Mouse (Mus musculus): ENCODE data around the gene Socs2. TPM values are rescaled to one million over a fixed set of nuclear protein-coding genes. Genes with fewer than 3 reads are reported as not detected.

Socs2 gene
- polyA plus RNA-seq, 1 experiment from 2014 or later, result 38.5 TPM

DNA sequence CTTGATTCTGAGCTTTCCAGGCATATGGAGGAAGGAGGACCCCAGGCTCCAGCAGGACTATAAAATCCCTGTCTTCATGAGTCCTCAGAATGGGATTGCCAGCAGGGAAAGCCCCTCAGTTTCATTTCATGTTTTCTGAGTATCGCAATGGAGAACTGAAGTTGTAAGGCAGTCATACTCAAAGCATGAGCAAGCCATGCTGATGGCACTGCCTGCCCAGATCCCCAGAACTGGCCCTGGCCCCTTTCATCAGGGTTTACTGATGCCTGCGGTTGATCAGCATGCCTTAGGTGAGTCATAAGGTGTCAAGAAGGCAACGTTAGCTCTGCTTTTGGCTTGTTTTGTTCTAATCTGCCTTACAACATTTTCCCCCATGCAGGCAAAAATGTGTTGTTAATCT is 45.0 kb downstream of the Socs2 start:
- no peak overlapping the region for H3K27ac ChIP-seq (ENCODE audit: low read depth, low read length)
- H3K9me3 ChIP-seq (replicated peaks; ENCODE audit: control insufficient read depth, low read length), result no peaks in the 10 kb centered on the region
- 79% methylated on average over 3 of the region's 3 CpGs for WGBS (ENCODE audit: insufficient replicate concordance)
- H3K36me3 ChIP-seq (ENCODE audit: control insufficient read depth, insufficient read depth, low read length), result no peaks in the 10 kb centered on the region
- no peak overlapping the region for H3K9ac ChIP-seq (ENCODE audit: low read depth, low read length)
- no peak overlapping the region for H3K4me3 ChIP-seq (ENCODE audit: low read depth, low read length)
- no peaks in the 10 kb centered on the region for H3K27me3 ChIP-seq (ENCODE audit: control insufficient read depth, insufficient read depth, low read length)
- no peak for ATAC-seq (replicated peaks; ENCODE audit: insufficient number of reproducible peaks, low FRiP score, low TSS enrichment)
- H3K4me2 ChIP-seq, result no peak overlapping the region
- H3K4me1 ChIP-seq (ENCODE audit: control insufficient read depth, insufficient read depth, low read length), result no peaks in the 10 kb centered on the region

DNA sequence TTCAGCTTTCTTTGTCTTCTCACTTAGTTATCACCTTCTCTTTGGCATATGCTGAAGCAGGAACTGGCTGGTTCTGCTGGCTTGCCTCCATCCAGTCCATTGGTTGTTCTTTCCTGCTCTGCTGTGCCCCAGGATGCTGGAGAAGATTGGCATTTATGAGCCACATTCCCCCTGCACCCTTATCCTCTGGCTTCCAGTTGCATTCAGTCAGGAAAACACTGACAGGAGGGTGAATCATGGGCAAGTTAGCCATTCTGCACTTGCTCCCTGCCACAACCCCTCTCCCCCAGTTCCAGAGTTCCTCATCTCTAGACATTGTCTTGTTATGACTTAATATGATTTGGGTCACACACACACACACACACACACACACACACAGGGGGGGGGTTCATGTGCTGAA is 47.8 kb downstream of the Socs2 start:
- no peak for ATAC-seq (replicated peaks; ENCODE audit: insufficient number of reproducible peaks, low FRiP score, low TSS enrichment)
- Histone ChIP-seq H3K27ac (ENCODE audit: low read depth, low read length) (no peak overlapping the region), H3K4me2 (no peak overlapping the region), H3K4me3 (ENCODE audit: low read depth, low read length) (no peak overlapping the region), H3K9ac (ENCODE audit: low read depth, low read length) (no peak overlapping the region), H3K4me1 (ENCODE audit: control insufficient read depth, insufficient read depth, low read length) (no peaks in the 10 kb centered on the region), H3K9me3 (replicated peaks; ENCODE audit: control insufficient read depth, low read length) (0 out of 2 replicates have a peak, but pooled peaks cover 2% of the 10 kb centered on the region), H3K27me3 (ENCODE audit: control insufficient read depth, insufficient read depth, low read length) (no peaks in the 10 kb centered on the region), H3K36me3 (ENCODE audit: control insufficient read depth, insufficient read depth, low read length) (no peaks in the 10 kb centered on the region)

DNA sequence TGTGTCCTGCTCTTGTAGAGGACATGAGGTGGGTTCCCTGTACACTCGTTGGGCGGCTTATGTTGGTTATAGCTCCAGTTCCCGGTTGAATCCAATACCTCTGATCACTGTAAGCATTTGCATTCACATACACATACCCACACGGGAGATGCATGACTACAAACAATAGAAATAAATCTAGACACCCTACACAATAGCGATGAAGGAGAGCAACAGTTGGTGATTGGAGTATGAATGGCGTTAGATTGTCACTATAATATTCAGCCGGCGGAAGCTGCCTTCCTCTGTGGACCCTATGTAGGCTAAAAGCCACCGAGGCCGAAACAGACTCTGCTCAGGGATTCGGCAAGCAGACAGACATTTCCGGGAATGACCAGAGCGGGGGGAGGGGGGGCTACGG is 48.8 kb downstream of the Socs2 start:
- Histone ChIP-seq H3K36me3 (ENCODE audit: control insufficient read depth, insufficient read depth, low read length) (no peaks in the 10 kb centered on the region), H3K27me3 (ENCODE audit: control insufficient read depth, insufficient read depth, low read length) (no peaks in the 10 kb centered on the region), H3K27ac (ENCODE audit: low read depth, low read length) (no peak overlapping the region), H3K9me3 (replicated peaks; ENCODE audit: control insufficient read depth, low read length) (0 out of 2 replicates have a peak, but pooled peaks cover 2% of the 10 kb centered on the region), H3K4me1 (ENCODE audit: control insufficient read depth, insufficient read depth, low read length) (no peaks in the 10 kb centered on the region), H3K4me2 (no peak overlapping the region), H3K4me3 (ENCODE audit: low read depth, low read length) (no peak overlapping the region), H3K9ac (ENCODE audit: low read depth, low read length) (no peak overlapping the region)
- ATAC-seq (replicated peaks; ENCODE audit: insufficient number of reproducible peaks, low FRiP score, low TSS enrichment), result no peak
- WGBS (ENCODE audit: insufficient replicate concordance), result 86% methylated on average over 14 of the region's 14 CpGs

DNA sequence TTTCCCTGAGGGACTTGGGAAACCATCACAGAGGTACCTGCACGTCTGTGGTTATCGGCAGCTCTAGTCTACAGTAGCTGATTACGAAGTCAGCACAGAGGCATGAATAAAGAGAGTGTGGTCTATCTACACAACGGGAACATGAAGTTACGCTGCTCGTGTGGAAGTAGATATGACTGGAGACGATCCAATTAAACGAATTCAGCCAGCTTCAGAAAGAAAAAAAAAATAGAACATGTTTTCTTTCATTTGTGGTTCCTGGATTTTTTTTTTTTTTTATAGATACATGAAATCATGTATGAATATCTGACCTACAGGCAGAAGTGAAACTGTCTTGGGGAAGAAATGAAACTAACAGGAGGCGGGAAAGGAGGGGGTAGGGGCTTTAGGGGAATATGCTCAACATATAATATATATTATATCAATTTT is 49.3 kb downstream of the Socs2 start:
- ATAC-seq (replicated peaks; ENCODE audit: insufficient number of reproducible peaks, low FRiP score, low TSS enrichment), result no peak
- H3K27me3 ChIP-seq (ENCODE audit: control insufficient read depth, insufficient read depth, low read length), result no peaks in the 10 kb centered on the region
- H3K4me1 ChIP-seq (ENCODE audit: control insufficient read depth, insufficient read depth, low read length), result no peaks in the 10 kb centered on the region
- WGBS (ENCODE audit: insufficient replicate concordance), result 79% methylated on average over 9 of the region's 9 CpGs
- H3K36me3 ChIP-seq (ENCODE audit: control insufficient read depth, insufficient read depth, low read length), result no peaks in the 10 kb centered on the region
- H3K4me2 ChIP-seq, result no peak overlapping the region
- 0 out of 2 replicates have a peak, but pooled peaks cover 2% of the 10 kb centered on the region for H3K9me3 ChIP-seq (replicated peaks; ENCODE audit: control insufficient read depth, low read length)
- H3K4me3 ChIP-seq (ENCODE audit: low read depth, low read length), result no peak overlapping the region
- H3K9ac ChIP-seq (ENCODE audit: low read depth, low read length), result no peak overlapping the region
- H3K27ac ChIP-seq (ENCODE audit: low read depth, low read length), result no peak overlapping the region

DNA sequence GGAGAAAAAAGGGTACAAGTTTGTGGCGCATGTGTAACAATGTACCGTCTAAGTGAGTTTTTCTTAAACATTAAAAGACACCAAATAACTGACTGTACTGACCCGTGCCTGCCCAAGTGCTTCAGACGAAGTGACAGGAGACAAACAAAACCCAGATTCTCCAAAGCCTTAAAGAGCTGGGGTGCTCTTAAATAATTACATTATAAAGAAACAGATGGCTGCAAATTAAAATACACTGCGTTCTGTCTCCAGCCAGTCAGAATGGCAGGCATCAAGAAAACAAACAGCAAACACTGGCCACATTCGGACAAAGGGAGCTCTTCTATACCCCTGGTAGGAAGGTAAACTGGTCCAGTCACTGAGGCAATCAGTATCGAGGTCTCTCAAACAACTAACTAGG is 49.7 kb downstream of the Socs2 start:
- 79% methylated on average over 7 of the region's 7 CpGs for WGBS (ENCODE audit: insufficient replicate concordance)

DNA sequence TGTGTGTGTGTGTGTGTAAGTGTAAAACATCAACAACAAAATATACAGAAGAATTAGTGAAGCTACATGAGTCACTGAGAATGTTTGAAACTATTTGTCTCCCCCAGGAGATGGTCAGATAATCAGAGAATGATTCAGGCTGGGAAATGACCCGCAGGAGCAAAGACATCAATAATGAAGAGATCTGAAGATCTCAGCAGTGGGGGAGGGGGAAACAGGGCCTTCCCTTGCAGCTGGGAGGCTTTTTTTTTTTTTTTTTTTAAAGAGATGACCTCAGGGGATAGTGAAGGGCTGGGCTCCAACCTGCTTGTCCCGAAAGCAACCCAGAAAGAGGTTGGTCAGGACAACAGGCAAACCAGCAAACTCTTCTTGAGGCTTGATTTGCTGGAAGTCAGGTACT is 54.7 kb downstream of the Socs2 start:
- 46% methylated on average over 2 of the region's 2 CpGs for WGBS (ENCODE audit: insufficient replicate concordance)

More for the DNA sequence above, 49.7 kb downstream of the Socs2 start:
- no peaks in the 10 kb centered on the region for H3K36me3 ChIP-seq (ENCODE audit: control insufficient read depth, insufficient read depth, low read length)
- no peak overlapping the region for H3K4me3 ChIP-seq (ENCODE audit: low read depth, low read length)
- no peak for ATAC-seq (replicated peaks; ENCODE audit: insufficient number of reproducible peaks, low FRiP score, low TSS enrichment)
- H3K9ac ChIP-seq (ENCODE audit: low read depth, low read length), result no peak overlapping the region
- no peaks in the 10 kb centered on the region for H3K27me3 ChIP-seq (ENCODE audit: control insufficient read depth, insufficient read depth, low read length)
- no peak overlapping the region for H3K4me2 ChIP-seq
- 0 out of 2 replicates have a peak, but pooled peaks cover 2% of the 10 kb centered on the region for H3K9me3 ChIP-seq (replicated peaks; ENCODE audit: control insufficient read depth, low read length)
- H3K4me1 ChIP-seq (ENCODE audit: control insufficient read depth, insufficient read depth, low read length), result no peaks in the 10 kb centered on the region
- no peak overlapping the region for H3K27ac ChIP-seq (ENCODE audit: low read depth, low read length)

DNA sequence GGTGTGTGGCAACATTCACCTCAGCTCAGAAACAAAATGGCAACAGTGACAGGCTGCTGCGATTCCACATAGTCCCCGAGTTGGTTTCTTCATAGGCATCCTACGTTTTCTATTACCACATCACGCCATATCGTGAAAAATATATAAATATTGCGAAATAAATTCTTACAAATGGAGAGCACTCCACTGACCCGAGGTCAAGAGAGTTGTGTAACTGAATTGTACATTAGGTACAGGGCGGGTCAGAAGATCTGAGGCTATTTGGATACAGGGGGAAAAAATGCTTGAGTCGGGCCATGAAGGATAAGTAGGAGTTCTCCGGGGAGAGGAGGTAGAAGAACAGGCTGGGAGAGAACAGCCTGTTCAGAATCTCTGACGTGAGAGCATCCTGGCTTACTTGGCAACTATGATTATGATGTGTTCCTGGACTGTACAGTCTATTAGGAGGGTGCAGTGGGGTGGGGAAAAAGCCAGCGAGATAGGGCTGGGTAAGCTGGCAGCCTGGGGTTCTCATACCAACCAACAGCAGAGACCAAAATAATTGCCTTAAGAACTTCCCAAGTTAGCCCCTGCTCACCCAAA is 55.6 kb downstream of the Socs2 start:
- H3K36me3 ChIP-seq (ENCODE audit: control insufficient read depth, insufficient read depth, low read length), result no peaks in the 10 kb centered on the region
- H3K4me2 ChIP-seq, result no peak overlapping the region
- no peak overlapping the region for H3K27ac ChIP-seq (ENCODE audit: low read depth, low read length)
- 0 out of 2 replicates have a peak, but pooled peaks cover 2% of the 10 kb centered on the region for H3K9me3 ChIP-seq (replicated peaks; ENCODE audit: control insufficient read depth, low read length)
- H3K27me3 ChIP-seq (ENCODE audit: control insufficient read depth, insufficient read depth, low read length), result 0 out of 2 replicates have a peak, but pooled peaks cover 2% of the 10 kb centered on the region
- no peak overlapping the region for H3K9ac ChIP-seq (ENCODE audit: low read depth, low read length)
- H3K4me1 ChIP-seq (ENCODE audit: control insufficient read depth, insufficient read depth, low read length), result no peaks in the 10 kb centered on the region
- no peak overlapping the region for H3K4me3 ChIP-seq (ENCODE audit: low read depth, low read length)
- no peak for ATAC-seq (replicated peaks; ENCODE audit: insufficient number of reproducible peaks, low FRiP score, low TSS enrichment)
- 82% methylated on average over 12 of the region's 12 CpGs for WGBS (ENCODE audit: insufficient replicate concordance)

More for the DNA sequence above, 54.7 kb downstream of the Socs2 start:
- Histone ChIP-seq H3K9ac (ENCODE audit: low read depth, low read length) (no peak overlapping the region), H3K4me2 (no peak overlapping the region), H3K4me3 (ENCODE audit: low read depth, low read length) (no peak overlapping the region), H3K4me1 (ENCODE audit: control insufficient read depth, insufficient read depth, low read length) (no peaks in the 10 kb centered on the region), H3K27ac (ENCODE audit: low read depth, low read length) (no peak overlapping the region), H3K27me3 (ENCODE audit: control insufficient read depth, insufficient read depth, low read length) (no peaks in the 10 kb centered on the region), H3K36me3 (ENCODE audit: control insufficient read depth, insufficient read depth, low read length) (no peaks in the 10 kb centered on the region), H3K9me3 (replicated peaks; ENCODE audit: control insufficient read depth, low read length) (0 out of 2 replicates have a peak, but pooled peaks cover 2% of the 10 kb centered on the region)
- ATAC-seq (replicated peaks; ENCODE audit: insufficient number of reproducible peaks, low FRiP score, low TSS enrichment), result no peak

DNA sequence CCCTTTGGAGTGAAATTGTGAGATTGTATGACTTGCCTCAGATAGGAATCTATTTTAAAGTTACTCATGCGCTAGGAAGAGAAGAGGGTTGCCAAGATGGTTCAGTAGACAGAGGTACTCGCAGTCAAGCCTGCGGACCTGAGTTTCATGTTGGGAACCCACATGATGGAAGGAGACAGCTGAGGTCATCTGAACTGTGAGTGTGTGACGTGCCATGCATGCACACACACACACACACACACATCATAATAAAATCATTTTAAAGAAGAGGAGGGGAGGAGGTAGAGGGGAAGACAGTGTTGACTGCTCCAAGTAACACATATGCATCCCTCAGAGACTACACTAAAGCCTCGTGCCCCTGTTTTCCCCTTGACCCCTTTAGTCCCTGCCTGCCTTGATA is 56.9 kb downstream of the Socs2 start:
- Histone ChIP-seq H3K4me3 (ENCODE audit: low read depth, low read length) (no peak overlapping the region), H3K4me2 (no peak overlapping the region), H3K9ac (ENCODE audit: low read depth, low read length) (no peak overlapping the region), H3K27me3 (ENCODE audit: control insufficient read depth, insufficient read depth, low read length) (0 out of 2 replicates have a peak, but pooled peaks cover 2% of the 10 kb centered on the region), H3K4me1 (ENCODE audit: control insufficient read depth, insufficient read depth, low read length) (no peaks in the 10 kb centered on the region), H3K27ac (ENCODE audit: low read depth, low read length) (no peak overlapping the region), H3K36me3 (ENCODE audit: control insufficient read depth, insufficient read depth, low read length) (no peaks in the 10 kb centered on the region), H3K9me3 (replicated peaks; ENCODE audit: control insufficient read depth, low read length) (0 out of 2 replicates have a peak, but pooled peaks cover under 1% of the 10 kb centered on the region)
- WGBS (ENCODE audit: insufficient replicate concordance), result 86% methylated on average over 5 of the region's 5 CpGs
- ATAC-seq (replicated peaks; ENCODE audit: insufficient number of reproducible peaks, low FRiP score, low TSS enrichment), result no peak

DNA sequence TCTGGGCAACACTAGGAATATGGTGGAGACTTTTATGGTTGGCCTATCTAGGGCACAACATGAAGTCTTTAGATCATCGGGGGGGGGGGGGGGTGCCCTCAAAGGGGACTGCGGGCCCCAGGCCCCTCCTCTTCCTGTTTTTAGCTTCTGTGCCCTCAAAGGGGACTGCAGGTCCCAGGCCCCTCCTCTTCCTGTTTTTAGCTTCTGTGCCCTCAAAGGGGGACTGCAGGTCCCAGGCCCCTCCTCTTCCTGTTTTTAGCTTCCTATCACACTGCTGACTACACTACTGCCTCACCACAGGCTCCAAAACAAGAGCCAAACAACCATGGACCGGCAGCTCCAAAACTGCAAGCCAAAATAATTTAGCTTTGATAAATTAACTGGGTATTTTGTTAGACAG is 59.3 kb downstream of the Socs2 start:
- H3K27me3 ChIP-seq (ENCODE audit: control insufficient read depth, insufficient read depth, low read length), result 0 out of 2 replicates have a peak, but pooled peaks cover 2% of the 10 kb centered on the region
- ATAC-seq (replicated peaks; ENCODE audit: insufficient number of reproducible peaks, low FRiP score, low TSS enrichment), result no peak
- H3K9ac ChIP-seq (ENCODE audit: low read depth, low read length), result no peak overlapping the region
- H3K4me2 ChIP-seq, result no peak overlapping the region
- H3K4me1 ChIP-seq (ENCODE audit: control insufficient read depth, insufficient read depth, low read length), result no peaks in the 10 kb centered on the region
- no peak overlapping the region for H3K4me3 ChIP-seq (ENCODE audit: low read depth, low read length)
- H3K36me3 ChIP-seq (ENCODE audit: control insufficient read depth, insufficient read depth, low read length), result no peaks in the 10 kb centered on the region
- H3K9me3 ChIP-seq (replicated peaks; ENCODE audit: control insufficient read depth, low read length), result no peaks in the 10 kb centered on the region
- no peak overlapping the region for H3K27ac ChIP-seq (ENCODE audit: low read depth, low read length)
- WGBS (ENCODE audit: insufficient replicate concordance), result 87% methylated on average over 3 of the region's 3 CpGs
